Mouse (Mus musculus): ENCODE data around the gene Man1a2. TPM values are rescaled to one million over a fixed set of nuclear protein-coding genes. Genes with fewer than 3 reads are reported as not detected.

The Man1a2 gene
- polyA plus RNA-seq (2015; fragmentation: Nextera tagmentation; extraction: Ambion mirVana), result 38.8 and 39.1 TPM in 2 replicates

GRCm38 (mm10) chr3:100685087-100685762, at the start of gene Man1a2:
Gene Man1a2, minus strand, starts transcription at chr3:100685503.
- H3K4me3 ChIP-seq, result peak within 1 kb of the TSS; percentile 81
- H3K36me3 ChIP-seq, result no peaks in the 10 kb centered on the region
- peak; percentile 93 for ATAC-seq (replicated peaks)
- H3K4me1 ChIP-seq, result peaks cover 37% of the 10 kb centered on the region
- H3K4me2 ChIP-seq (replicated peaks), result peak within 1 kb of the TSS; percentile 93
- WGBS, result under 1% methylated on average over 79 of the region's 92 CpGs
- H3K27me3 ChIP-seq, result no peaks in the 10 kb centered on the region
- peak within 1 kb of the TSS; percentile 88 for H3K9ac ChIP-seq (replicated peaks)
- peak within 1 kb of the TSS; percentile 97 for H3K27ac ChIP-seq (replicated peaks)
- H3K9me3 ChIP-seq, result no peaks in the 10 kb centered on the region

GRCm38 (mm10) chr3:100734482-100735154, 49.3 kb upstream of the Man1a2 start:
- Histone ChIP-seq H3K27me3 (no peaks in the 10 kb centered on the region), H3K9me3 (no peaks in the 10 kb centered on the region), H3K9ac (replicated peaks) (no peak overlapping the region), H3K36me3 (no peaks in the 10 kb centered on the region), H3K4me2 (replicated peaks) (no peak overlapping the region), H3K4me3 (no peak overlapping the region), H3K4me1 (no peaks in the 10 kb centered on the region), H3K27ac (replicated peaks) (no peak overlapping the region)
- 73% methylated on average over 12 of the region's 12 CpGs for WGBS
- ATAC-seq (replicated peaks), result no peak

- Histone ChIP-seq H3K4me1 (0 out of 2 replicates have a peak, but pooled peaks cover 2% of the 10 kb centered on the region), H3K4me2 (replicated peaks) (no peak overlapping the region), H3K4me3 (no peak overlapping the region), H3K27me3 (no peaks in the 10 kb centered on the region), H3K9me3 (no peaks in the 10 kb centered on the region), H3K27ac (replicated peaks) (no peak overlapping the region), H3K36me3 (no peaks in the 10 kb centered on the region), H3K9ac (replicated peaks) (no peak overlapping the region)
- 95% methylated on average over 11 of the region's 11 CpGs for WGBS
- no peak for ATAC-seq (replicated peaks)
Measured at GRCm38 (mm10) chr3:100731896-100732295, 46.6 kb upstream of the Man1a2 start.

GRCm38 (mm10) chr3:100731347-100731746, 46.0 kb upstream of the Man1a2 start:
- Histone ChIP-seq H3K4me3 (no peak overlapping the region), H3K36me3 (no peaks in the 10 kb centered on the region), H3K9ac (replicated peaks) (no peak overlapping the region), H3K9me3 (no peaks in the 10 kb centered on the region), H3K4me2 (replicated peaks) (no peak overlapping the region), H3K4me1 (0 out of 2 replicates have a peak, but pooled peaks cover 2% of the 10 kb centered on the region), H3K27me3 (no peaks in the 10 kb centered on the region), H3K27ac (replicated peaks) (no peak overlapping the region)
- WGBS, result 81% methylated on average over 3 of the region's 3 CpGs
- ATAC-seq (replicated peaks), result no peak

GRCm38 (mm10) chr3:100728008-100728712, 42.9 kb upstream of the Man1a2 start:
- Histone ChIP-seq H3K27ac (replicated peaks) (no peak overlapping the region), H3K36me3 (no peaks in the 10 kb centered on the region), H3K4me3 (no peak overlapping the region), H3K4me2 (replicated peaks) (no peak overlapping the region), H3K9ac (replicated peaks) (no peak overlapping the region), H3K9me3 (no peaks in the 10 kb centered on the region), H3K27me3 (no peaks in the 10 kb centered on the region), H3K4me1 (0 out of 2 replicates have a peak, but pooled peaks cover 2% of the 10 kb centered on the region)
- peak; percentile 57; the same call in 1 of the 2 replicates for ATAC-seq (replicated peaks)
- 69% methylated on average over 4 of the region's 4 CpGs for WGBS

- Histone ChIP-seq H3K27me3 (no peaks in the 10 kb centered on the region), H3K4me2 (replicated peaks) (no peak overlapping the region), H3K36me3 (no peaks in the 10 kb centered on the region), H3K9ac (replicated peaks) (no peak overlapping the region), H3K27ac (replicated peaks) (no peak overlapping the region), H3K4me1 (0 out of 2 replicates have a peak, but pooled peaks cover 2% of the 10 kb centered on the region), H3K9me3 (no peaks in the 10 kb centered on the region), H3K4me3 (no peak overlapping the region)
- WGBS, result 92% methylated on average over 11 of the region's 11 CpGs
- no peak for ATAC-seq (replicated peaks)
Measured at GRCm38 (mm10) chr3:100725960-100726674, 40.8 kb upstream of the Man1a2 start.

- Histone ChIP-seq H3K27me3 (no peaks in the 10 kb centered on the region), H3K4me2 (replicated peaks) (no peak overlapping the region), H3K4me1 (no peaks in the 10 kb centered on the region), H3K9ac (replicated peaks) (no peak overlapping the region), H3K36me3 (no peaks in the 10 kb centered on the region), H3K4me3 (no peak overlapping the region), H3K27ac (replicated peaks) (no peak overlapping the region), H3K9me3 (no peaks in the 10 kb centered on the region)
- 95% methylated on average over 5 of the region's 5 CpGs for WGBS
- no peak for ATAC-seq (replicated peaks)
Measured at GRCm38 (mm10) chr3:100720786-100721300, 35.5 kb upstream of the Man1a2 start.

GRCm38 (mm10) chr3:100716241-100716640, 30.9 kb upstream of the Man1a2 start:
- no peaks in the 10 kb centered on the region for H3K27me3 ChIP-seq
- no peak overlapping the region for H3K4me3 ChIP-seq
- H3K36me3 ChIP-seq, result no peaks in the 10 kb centered on the region
- H3K4me2 ChIP-seq (replicated peaks), result no peak overlapping the region
- no peak for ATAC-seq (replicated peaks)
- H3K27ac ChIP-seq (replicated peaks), result no peak overlapping the region
- no peaks in the 10 kb centered on the region for H3K4me1 ChIP-seq
- H3K9ac ChIP-seq (replicated peaks), result no peak overlapping the region
- 62% methylated on average over 7 of the region's 7 CpGs for WGBS
- H3K9me3 ChIP-seq, result no peaks in the 10 kb centered on the region

- Histone ChIP-seq H3K9ac (replicated peaks) (no peak overlapping the region), H3K9me3 (no peaks in the 10 kb centered on the region), H3K36me3 (no peaks in the 10 kb centered on the region), H3K4me1 (no peaks in the 10 kb centered on the region), H3K27me3 (no peaks in the 10 kb centered on the region), H3K4me2 (replicated peaks) (no peak overlapping the region), H3K4me3 (no peak overlapping the region), H3K27ac (replicated peaks) (no peak overlapping the region)
- no peak for ATAC-seq (replicated peaks)
- 78% methylated on average over 4 of the region's 4 CpGs for WGBS
Measured at GRCm38 (mm10) chr3:100715367-100715766, 30.1 kb upstream of the Man1a2 start.

GRCm38 (mm10) chr3:100713142-100714005, 28.1 kb upstream of the Man1a2 start:
- no peaks in the 10 kb centered on the region for H3K36me3 ChIP-seq
- no peak overlapping the region for H3K4me3 ChIP-seq
- H3K9me3 ChIP-seq, result no peaks in the 10 kb centered on the region
- no peak overlapping the region for H3K9ac ChIP-seq (replicated peaks)
- H3K4me1 ChIP-seq, result no peaks in the 10 kb centered on the region
- WGBS, result 79% methylated on average over 11 of the region's 11 CpGs
- H3K27ac ChIP-seq (replicated peaks), result no peak overlapping the region
- no peaks in the 10 kb centered on the region for H3K27me3 ChIP-seq
- ATAC-seq (replicated peaks), result no peak
- no peak overlapping the region for H3K4me2 ChIP-seq (replicated peaks)

GRCm38 (mm10) chr3:100712140-100712539, 26.8 kb upstream of the Man1a2 start:
- Histone ChIP-seq H3K27ac (replicated peaks) (no peak overlapping the region), H3K4me3 (no peak overlapping the region), H3K27me3 (no peaks in the 10 kb centered on the region), H3K9me3 (no peaks in the 10 kb centered on the region), H3K4me2 (replicated peaks) (no peak overlapping the region), H3K4me1 (no peaks in the 10 kb centered on the region), H3K36me3 (no peaks in the 10 kb centered on the region), H3K9ac (replicated peaks) (no peak overlapping the region)
- WGBS, result 87% methylated on average over 7 of the region's 7 CpGs
- no peak for ATAC-seq (replicated peaks)
